Mouse (Mus musculus): ENCODE results near the gene Efcab5. TPM values are rescaled to one million over a fixed set of nuclear protein-coding genes. Genes with fewer than 3 reads are reported as not detected.

The Efcab5 gene
- polyA plus RNA-seq, 1 experiment from 2014 or later: 0.38 TPM

GRCm38 (mm10) chr11:77196181-77197143, 7.7 kb upstream of the Efcab5 start:
- Histone ChIP-seq H3K27me3 (no peaks in the 10 kb centered on the region), H3K4me2 (replicated peaks) (no peak overlapping the region), H3K27ac (no peak overlapping the region), H3K4me3 (no peak overlapping the region), H3K4me1 (peaks cover 6% of the 10 kb centered on the region; the same call in 1 of the 2 replicates), H3K9me3 (no peaks in the 10 kb centered on the region), H3K9ac (no peak overlapping the region), H3K36me3 (no peaks in the 10 kb centered on the region)
- WGBS: 30% methylated on average over 4 of the region's 4 CpGs
- ATAC-seq (ENCODE audit: insufficient number of reproducible peaks, insufficient read depth, low FRiP score, low TSS enrichment): no peak

GRCm38 (mm10) chr11:77195360-77196109, 6.8 kb upstream of the Efcab5 start:
- H3K9me3 ChIP-seq: no peaks in the 10 kb centered on the region
- H3K9ac ChIP-seq: no peak overlapping the region
- no peak overlapping the region for H3K27ac ChIP-seq
- 76% methylated on average over 11 of the region's 11 CpGs for WGBS
- no peak overlapping the region for H3K4me3 ChIP-seq
- no peaks in the 10 kb centered on the region for H3K27me3 ChIP-seq
- no peaks in the 10 kb centered on the region for H3K36me3 ChIP-seq
- peaks cover 6% of the 10 kb centered on the region; the same call in 1 of the 2 replicates for H3K4me1 ChIP-seq
- ATAC-seq (ENCODE audit: insufficient number of reproducible peaks, insufficient read depth, low FRiP score, low TSS enrichment): no peak
- H3K4me2 ChIP-seq (replicated peaks): no peak overlapping the region

- H3K4me1 ChIP-seq: peaks cover 6% of the 10 kb centered on the region; the same call in 1 of the 2 replicates
- ATAC-seq (ENCODE audit: insufficient number of reproducible peaks, insufficient read depth, low FRiP score, low TSS enrichment): no peak
These were observed 6.0 kb upstream of the Efcab5 start for GRCm38 (mm10) chr11:77194762-77195161.

DNA sequence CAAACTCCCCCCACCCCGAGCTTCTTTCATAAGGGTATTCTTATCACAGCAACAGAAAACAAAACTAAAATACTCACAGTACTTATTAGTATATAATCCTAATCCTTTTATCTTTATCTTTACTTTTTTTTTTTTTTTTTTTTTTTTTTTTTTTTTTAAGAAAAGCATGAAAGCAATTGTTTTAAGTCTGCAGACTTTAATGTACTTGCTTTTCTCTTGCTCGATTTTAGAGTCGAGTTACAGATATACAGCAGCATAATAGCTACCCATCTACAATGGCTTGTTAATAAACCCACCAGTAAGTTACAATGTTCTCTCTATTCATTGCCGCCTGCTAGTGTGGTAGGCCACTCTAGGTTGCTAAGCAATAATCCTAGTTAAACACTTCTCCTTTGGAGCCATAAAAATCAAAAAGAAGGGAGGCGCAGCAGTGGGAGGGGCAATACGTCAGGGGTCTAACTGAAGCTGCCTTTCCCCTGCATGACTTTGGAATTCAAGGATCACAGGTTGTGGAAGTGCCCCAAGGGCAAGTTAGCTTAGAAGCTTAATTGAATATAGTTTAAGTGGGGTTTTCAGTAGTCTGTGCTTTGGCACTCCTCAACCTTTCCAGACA, 5.3 kb upstream of the Efcab5 start:
- 43% methylated on average over 6 of the region's 6 CpGs for WGBS
- ATAC-seq (ENCODE audit: insufficient number of reproducible peaks, insufficient read depth, low FRiP score, low TSS enrichment): no peak
- Histone ChIP-seq H3K4me3 (no peak overlapping the region), H3K9me3 (no peaks in the 10 kb centered on the region), H3K4me1 (peaks cover 6% of the 10 kb centered on the region; the same call in 1 of the 2 replicates), H3K4me2 (replicated peaks) (no peak overlapping the region), H3K9ac (no peak overlapping the region), H3K36me3 (no peaks in the 10 kb centered on the region), H3K27ac (no peak overlapping the region), H3K27me3 (no peaks in the 10 kb centered on the region)

More at GRCm38 (mm10) chr11:77194762-77195161, 6.0 kb upstream of the Efcab5 start:
- WGBS: 53% methylated on average over 1 of the region's 1 CpGs
- H3K36me3 ChIP-seq: no peaks in the 10 kb centered on the region
- no peak overlapping the region for H3K27ac ChIP-seq
- no peak overlapping the region for H3K9ac ChIP-seq
- H3K4me2 ChIP-seq (replicated peaks): no peak overlapping the region
- no peak overlapping the region for H3K4me3 ChIP-seq
- H3K27me3 ChIP-seq: no peaks in the 10 kb centered on the region
- H3K9me3 ChIP-seq: no peaks in the 10 kb centered on the region

- no peak overlapping the region for H3K27ac ChIP-seq
- no peak overlapping the region for H3K9ac ChIP-seq
- 64% methylated on average over 5 of the region's 5 CpGs for WGBS
These were observed 4.6 kb upstream of the Efcab5 start for GRCm38 (mm10) chr11:77193410-77193809.

DNA sequence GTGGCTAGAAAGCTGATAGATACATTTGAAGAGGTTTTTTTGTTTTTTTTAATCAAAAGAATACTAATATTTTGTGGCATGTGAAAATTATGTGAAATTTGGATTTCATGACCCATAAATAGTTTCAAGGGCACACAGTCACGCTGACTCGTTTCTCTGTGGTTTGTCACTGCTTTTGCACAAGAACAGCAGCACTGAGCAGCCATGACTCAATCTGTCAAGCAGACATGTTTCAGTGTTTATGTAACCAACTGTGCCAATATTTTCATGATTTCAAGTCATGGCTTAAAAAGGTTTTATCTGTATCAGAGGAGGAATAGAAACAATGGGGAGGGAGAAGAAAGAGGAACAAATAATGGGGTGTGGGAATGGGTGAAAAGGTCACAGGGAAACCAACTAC, 3.8 kb downstream of the Efcab5 start:
- no peak for ATAC-seq (ENCODE audit: insufficient number of reproducible peaks, insufficient read depth, low FRiP score, low TSS enrichment)
- H3K27ac ChIP-seq: no peak overlapping the region
- no peak overlapping the region for H3K9ac ChIP-seq
- no peaks in the 10 kb centered on the region for H3K36me3 ChIP-seq
- no peaks in the 10 kb centered on the region for H3K27me3 ChIP-seq
- no peak overlapping the region for H3K4me3 ChIP-seq
- 70% methylated on average over 2 of the region's 2 CpGs for WGBS
- H3K4me2 ChIP-seq (replicated peaks): no peak overlapping the region
- H3K4me1 ChIP-seq: no peaks in the 10 kb centered on the region
- no peaks in the 10 kb centered on the region for H3K9me3 ChIP-seq

More at GRCm38 (mm10) chr11:77193410-77193809, 4.6 kb upstream of the Efcab5 start:
- no peak overlapping the region for H3K4me3 ChIP-seq
- H3K36me3 ChIP-seq: no peaks in the 10 kb centered on the region
- H3K27me3 ChIP-seq: no peaks in the 10 kb centered on the region
- H3K4me2 ChIP-seq (replicated peaks): no peak overlapping the region
- ATAC-seq (ENCODE audit: insufficient number of reproducible peaks, insufficient read depth, low FRiP score, low TSS enrichment): no peak
- H3K9me3 ChIP-seq: no peaks in the 10 kb centered on the region
- H3K4me1 ChIP-seq: peaks cover 6% of the 10 kb centered on the region; the same call in 1 of the 2 replicates

DNA sequence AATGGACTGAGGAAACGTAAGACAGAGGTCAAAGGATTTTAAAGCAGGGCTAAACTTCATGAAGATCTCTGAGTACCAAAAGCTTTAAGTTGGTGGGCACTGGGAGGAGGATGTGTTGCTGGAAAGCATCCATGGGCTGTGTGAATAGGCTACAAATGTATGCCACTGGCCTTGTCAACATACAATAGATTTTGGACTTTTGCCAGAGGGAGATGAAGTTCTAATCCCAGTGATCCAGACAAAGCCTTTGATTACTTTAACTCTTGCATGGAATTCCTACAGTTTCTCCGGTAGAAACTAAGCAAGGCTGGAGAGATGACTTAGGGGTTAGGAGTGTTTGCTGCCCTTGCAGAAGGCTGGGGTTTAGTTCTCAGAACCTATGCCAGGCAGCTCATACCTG, 6.2 kb downstream of the Efcab5 start:
- Histone ChIP-seq H3K27ac (no peak overlapping the region), H3K36me3 (no peaks in the 10 kb centered on the region), H3K4me3 (no peak overlapping the region), H3K27me3 (no peaks in the 10 kb centered on the region), H3K4me1 (no peaks in the 10 kb centered on the region), H3K9me3 (no peaks in the 10 kb centered on the region), H3K9ac (no peak overlapping the region), H3K4me2 (replicated peaks) (no peak overlapping the region)
- 42% methylated on average over 2 of the region's 2 CpGs for WGBS
- ATAC-seq (ENCODE audit: insufficient number of reproducible peaks, insufficient read depth, low FRiP score, low TSS enrichment): no peak

GRCm38 (mm10) chr11:77182041-77182440, 6.7 kb downstream of the Efcab5 start:
- Histone ChIP-seq H3K9me3 (no peaks in the 10 kb centered on the region), H3K4me1 (no peaks in the 10 kb centered on the region), H3K27me3 (no peaks in the 10 kb centered on the region), H3K27ac (no peak overlapping the region), H3K4me2 (replicated peaks) (no peak overlapping the region), H3K36me3 (no peaks in the 10 kb centered on the region), H3K4me3 (no peak overlapping the region), H3K9ac (no peak overlapping the region)
- 83% methylated on average over 2 of the region's 2 CpGs for WGBS
- no peak for ATAC-seq (ENCODE audit: insufficient number of reproducible peaks, insufficient read depth, low FRiP score, low TSS enrichment)

DNA sequence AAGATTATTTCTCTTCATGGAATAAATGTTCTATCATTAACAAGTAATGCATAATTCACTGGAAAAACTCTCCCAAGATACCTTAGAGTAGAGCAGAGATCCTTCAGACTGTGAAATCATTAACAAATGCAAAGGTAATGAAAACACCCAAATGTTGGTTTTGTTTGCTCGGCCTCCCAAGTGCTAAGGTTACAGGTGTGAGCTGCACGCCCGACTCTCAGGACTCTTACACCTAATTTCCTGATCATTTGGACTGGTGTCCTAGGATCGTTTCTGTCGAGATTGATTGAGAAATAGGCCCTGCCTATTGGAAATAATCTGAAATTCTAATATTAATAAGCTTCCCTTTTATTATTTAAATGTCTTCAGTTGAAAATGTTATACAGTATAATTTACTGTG, 7.2 kb downstream of the Efcab5 start:
- no peaks in the 10 kb centered on the region for H3K36me3 ChIP-seq
- no peaks in the 10 kb centered on the region for H3K27me3 ChIP-seq
- no peak overlapping the region for H3K4me2 ChIP-seq (replicated peaks)
- no peak overlapping the region for H3K27ac ChIP-seq
- H3K9ac ChIP-seq: no peak overlapping the region
- H3K4me1 ChIP-seq: no peaks in the 10 kb centered on the region
- H3K9me3 ChIP-seq: no peaks in the 10 kb centered on the region
- WGBS: 65% methylated on average over 5 of the region's 5 CpGs
- no peak overlapping the region for H3K4me3 ChIP-seq
- ATAC-seq (ENCODE audit: insufficient number of reproducible peaks, insufficient read depth, low FRiP score, low TSS enrichment): no peak

DNA sequence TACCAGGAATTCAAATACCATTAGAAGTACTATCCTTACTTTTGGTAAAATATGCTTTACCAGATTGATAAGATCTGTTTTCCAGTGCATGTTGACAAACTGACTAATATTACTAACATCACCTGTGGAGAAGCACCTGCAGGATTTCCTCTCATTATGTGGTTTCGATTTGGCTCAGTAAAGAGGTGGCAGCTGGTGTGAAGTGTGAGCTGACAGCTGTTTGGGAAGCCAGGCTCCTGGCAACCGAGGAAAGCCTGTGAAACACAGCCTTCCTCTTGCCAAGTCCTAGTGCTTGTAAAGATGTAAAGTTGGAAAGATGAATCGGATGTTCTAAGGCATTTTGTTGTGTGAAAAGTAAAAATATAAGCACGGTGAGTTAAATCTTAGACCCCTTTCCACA, 7.9 kb downstream of the Efcab5 start:
- Histone ChIP-seq H3K9me3 (no peaks in the 10 kb centered on the region), H3K4me2 (replicated peaks) (no peak overlapping the region), H3K27me3 (no peaks in the 10 kb centered on the region), H3K9ac (no peak overlapping the region), H3K4me3 (no peak overlapping the region), H3K4me1 (no peaks in the 10 kb centered on the region), H3K27ac (no peak overlapping the region), H3K36me3 (no peaks in the 10 kb centered on the region)
- 66% methylated on average over 4 of the region's 4 CpGs for WGBS
- ATAC-seq (ENCODE audit: insufficient number of reproducible peaks, insufficient read depth, low FRiP score, low TSS enrichment): no peak

DNA sequence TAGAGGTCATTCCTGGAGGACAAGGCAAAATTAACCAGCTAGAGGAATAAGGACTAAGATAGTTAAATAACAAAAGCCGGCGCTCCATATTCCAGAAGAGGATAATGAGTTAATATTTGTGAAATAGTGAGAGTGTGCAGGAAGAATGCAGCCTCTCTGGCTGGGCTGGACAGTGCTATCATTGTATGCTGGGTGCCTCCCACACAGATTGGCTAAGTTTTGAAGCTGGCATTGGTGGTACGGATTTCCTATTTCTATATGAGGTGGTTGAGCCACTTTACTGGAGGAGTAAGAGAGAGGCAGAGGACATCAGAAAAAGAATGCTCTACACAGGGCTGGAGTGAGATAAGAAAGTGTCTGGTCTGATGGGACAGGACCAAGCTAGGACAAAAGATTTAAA, 9.0 kb downstream of the Efcab5 start:
- WGBS: 86% methylated on average over 3 of the region's 3 CpGs
- Histone ChIP-seq H3K9ac (no peak overlapping the region), H3K4me3 (no peak overlapping the region), H3K27ac (no peak overlapping the region), H3K9me3 (no peaks in the 10 kb centered on the region), H3K36me3 (no peaks in the 10 kb centered on the region), H3K4me1 (no peaks in the 10 kb centered on the region), H3K4me2 (replicated peaks) (no peak overlapping the region), H3K27me3 (no peaks in the 10 kb centered on the region)
- no peak for ATAC-seq (ENCODE audit: insufficient number of reproducible peaks, insufficient read depth, low FRiP score, low TSS enrichment)
